Mouse (Mus musculus) ES-E14 (cell line): ENCODE results near the gene Fcmr. TPM values are rescaled to one million over a fixed set of nuclear protein-coding genes. Genes with fewer than 3 reads are reported as not detected.

ENCODE experiments used
- DNase-seq: peaks from one replicate; pipeline ENCODE4 v3.0.0-alpha.2; 2013; ENCODE audit warnings: low read depth, low spot score
- H3K27ac ChIP-seq: 2 replicates; pipeline ENCODE4 v1.5.1; 2012; ENCODE audit warnings: low read depth, mild to moderate bottlenecking, low read length, moderate library complexity, mixed read lengths; ENCODE audit not compliant: poor library complexity, insufficient read depth, severe bottlenecking
- H3K36me3 ChIP-seq: 2 replicates; pipeline ENCODE4 v1.6.1; 2012; ENCODE audit warnings: mild to moderate bottlenecking, low read length, moderate library complexity, mixed read lengths; ENCODE audit not compliant: control insufficient read depth, poor library complexity, insufficient read depth, severe bottlenecking
- H3K4me1 ChIP-seq, 2 experiments: fragments of 150-350 bp in 1 of 2; sonication (generic) in 1 of 2; 2 replicates each; pipeline ENCODE4 v1.6.1; 2012; ENCODE audit warnings: low read length in 2 of 2, mild to moderate bottlenecking in 1 of 2, mixed read lengths in 1 of 2; ENCODE audit not compliant: control insufficient read depth in 2 of 2, insufficient read depth in 2 of 2, poor library complexity in 1 of 2
- H3K4me3 ChIP-seq, 2 experiments: fragments of 150-350 bp in 1 of 2; sonication (generic) in 1 of 2; 2 replicates each; pipeline ENCODE4 v1.5.1; 2012; ENCODE audit warnings: low read length in 2 of 2, low read depth in 1 of 2, mild to moderate bottlenecking in 1 of 2, mixed read lengths in 1 of 2; ENCODE audit not compliant: insufficient read depth in 1 of 2, poor library complexity in 1 of 2, severe bottlenecking in 1 of 2
- H3K9ac ChIP-seq: 2 replicates; pipeline ENCODE4 v1.6.1; 2012; ENCODE audit warnings: low read depth, mild to moderate bottlenecking, low read length, mixed read lengths; ENCODE audit not compliant: poor library complexity, insufficient read depth, severe bottlenecking
- H3K9me3 ChIP-seq: fragments of 150-350 bp; sonication (generic); 2 replicates; pipeline ENCODE4 v1.6.1; 2012; ENCODE audit warnings: low read depth, mild to moderate bottlenecking, low read length; ENCODE audit not compliant: control insufficient read depth, insufficient read depth
- CHD2 ChIP-seq: IDR thresholded peaks from 2 replicates; pipeline ENCODE4 v1.6.1; 2014; ENCODE audit warnings: mild to moderate bottlenecking, low read depth, low read length, inconsistent platforms
- HCFC1 ChIP-seq: IDR thresholded peaks from 2 replicates; pipeline ENCODE4 v1.6.1; 2012; ENCODE audit warnings: low read length, inconsistent platforms, borderline replicate concordance; ENCODE audit not compliant: insufficient read depth
- MAFK ChIP-seq: IDR thresholded peaks from 2 replicates; pipeline ENCODE4 v1.6.1; 2014; ENCODE audit warnings: mild to moderate bottlenecking, low read depth, low read length, inconsistent platforms; ENCODE audit not compliant: insufficient read depth
- ZC3H11A ChIP-seq: IDR thresholded peaks from 2 replicates; pipeline ENCODE4 v1.6.1; 2012; ENCODE audit warnings: low read depth, mild to moderate bottlenecking, inconsistent platforms, low read length, borderline replicate concordance
- ZNF384 ChIP-seq: IDR thresholded peaks from 2 replicates; pipeline ENCODE4 v1.6.1; 2012; ENCODE audit warnings: low read depth, low read length, inconsistent platforms
- in situ Hi-C, 2 experiments: fragments of 600-800 bp; cut with MboI; formaldehyde crosslinking; loops; one replicate each; pipeline ENCODE4 v1.15.1; 2025; ENCODE audit warnings: low sequenced_read_pairs in 2 of 2, inconsistent platforms in 1 of 2; ENCODE audit not compliant: unreplicated experiment in 2 of 2
- total RNA-seq: library from RNA; depleted of rRNA; stranded (reverse); fragments of 300-350 nt; gene quantifications from 2 replicates; pipeline ENCODE4 v1.2.3, GENCODE M21; 2012

Gene Fcmr
- total RNA-seq, 1 experiment = not detected

- in situ Hi-C loops = no loop called here
- H3K4me1 ChIP-seq = no peaks in the 10 kb centered on the region
- no peak for TF ChIP-seq HCFC1
- TF ChIP-seq ZC3H11A = no peak
- TF ChIP-seq ZNF384 = no peak
- no peak for TF ChIP-seq CHD2
- no peak for TF ChIP-seq MAFK
- H3K9ac ChIP-seq = no peak overlapping the region
- no peak overlapping the region for H3K4me3 ChIP-seq
- no peaks in the 10 kb centered on the region for H3K36me3 ChIP-seq
- H3K9me3 ChIP-seq = no peaks in the 10 kb centered on the region
- H3K27ac ChIP-seq = no peak overlapping the region
- no peak for DNase-seq
Measured at GRCm38 (mm10) chr1:130855723-130856122, 9.7 kb upstream of the Fcmr start.

- H3K4me1 ChIP-seq = no peaks in the 10 kb centered on the region
- no peak for DNase-seq
- no peak overlapping the region for H3K9ac ChIP-seq
- TF ChIP-seq MAFK = no peak
- no peak for TF ChIP-seq ZC3H11A
- TF ChIP-seq CHD2 = no peak
- TF ChIP-seq HCFC1 = no peak
- no peak overlapping the region for H3K27ac ChIP-seq
- in situ Hi-C loops = no loop called here
- H3K4me3 ChIP-seq = no peak overlapping the region
- no peaks in the 10 kb centered on the region for H3K36me3 ChIP-seq
- no peaks in the 10 kb centered on the region for H3K9me3 ChIP-seq
Measured at GRCm38 (mm10) chr1:130857456-130857855, 8.0 kb upstream of the Fcmr start.

- no peaks in the 10 kb centered on the region for H3K9me3 ChIP-seq
- no peak overlapping the region for H3K4me3 ChIP-seq
- no peak overlapping the region for H3K27ac ChIP-seq
- no peak overlapping the region for H3K9ac ChIP-seq
- in situ Hi-C loops = no loop called here
- H3K36me3 ChIP-seq = no peaks in the 10 kb centered on the region
- no peak for DNase-seq
- no peak for TF ChIP-seq HCFC1
- TF ChIP-seq CHD2 = no peak
- TF ChIP-seq ZNF384 = no peak
- no peak for TF ChIP-seq MAFK
- TF ChIP-seq ZC3H11A = no peak
- H3K4me1 ChIP-seq = no peaks in the 10 kb centered on the region
Measured at GRCm38 (mm10) chr1:130864238-130864637, 1.2 kb upstream of the Fcmr start.

GRCm38 (mm10) chr1:130864741-130865140 lies 728 bp upstream of the Fcmr start:
- Histone ChIP-seq H3K27ac (no peak overlapping the region), H3K9ac (no peak overlapping the region), H3K4me1 (no peaks in the 10 kb centered on the region), H3K4me3 (no peak overlapping the region), H3K36me3 (no peaks in the 10 kb centered on the region), H3K9me3 (no peaks in the 10 kb centered on the region)
- TF ChIP-seq ZC3H11A (no peak), ZNF384 (no peak), MAFK (no peak), CHD2 (no peak), HCFC1 (no peak)
- in situ Hi-C loops = no loop called here
- DNase-seq = no peak

GRCm38 (mm10) chr1:130872912-130873311 lies 7.4 kb downstream of the Fcmr start:
- Histone ChIP-seq H3K36me3 (no peaks in the 10 kb centered on the region), H3K4me3 (no peak overlapping the region), H3K9ac (no peak overlapping the region), H3K27ac (no peak overlapping the region), H3K4me1 (no peaks in the 10 kb centered on the region), H3K9me3 (no peaks in the 10 kb centered on the region)
- TF ChIP-seq ZNF384 (no peak), ZC3H11A (no peak), CHD2 (no peak), HCFC1 (no peak), MAFK (no peak)
- no peak for DNase-seq
- in situ Hi-C loops = loop anchor here in 1 of 2 experiments (10.0 kb wide), 1 partner anchor 182 kb away; no protein-coding TSS in a partner anchor
